ENCODE assay signal across 48 mouse cellular contexts in the genomic region with DNA sequence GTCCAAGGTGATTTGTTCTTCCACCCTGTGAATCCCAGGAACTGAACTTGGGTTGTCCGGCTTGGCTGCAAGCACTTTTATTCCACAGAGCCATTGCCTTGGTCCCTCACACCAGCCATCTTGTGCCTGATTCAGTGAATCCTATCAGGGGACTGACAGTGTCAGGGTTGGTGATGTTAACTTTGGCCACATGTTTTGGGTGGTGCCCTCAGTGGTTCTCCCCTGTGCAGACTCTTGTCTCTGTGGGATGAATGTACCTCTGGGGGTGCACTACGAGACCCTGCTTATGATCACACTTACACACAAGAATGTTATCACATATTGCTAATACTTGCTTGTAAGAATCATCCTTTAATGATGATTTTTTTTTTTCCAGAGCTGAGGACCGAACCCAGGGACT. TPM values are rescaled to one million over a fixed set of nuclear protein-coding genes. Genes with fewer than 3 reads are reported as not detected.
"Had no signal": no experiment of that assay in that cellular context is flagged by ENCODE, and none has a peak within 500 bp of the region (broad histone marks: within the 10 kb centered on the region; RNA-seq: fewer than 3 reads in every experiment).

No protein-coding gene starts in this region.

- H3K9me3 ChIP-seq: heart, embryonic 12.5 days; heart, embryonic 13.5 days; heart, embryonic 15.5 days; hindbrain, embryonic 10.5 days; hindbrain, embryonic 12.5 days; hindbrain, embryonic 13.5 days; hindbrain, embryonic 15.5 days; intestine, embryonic 15.5 days; kidney, embryonic 15.5 days had no signal

- H3K27me3 ChIP-seq: heart, embryonic 12.5 days; heart, embryonic 13.5 days; heart, embryonic 15.5 days; hindbrain, embryonic 12.5 days; hindbrain, embryonic 13.5 days; hindbrain, embryonic 15.5 days; intestine, embryonic 15.5 days; kidney, embryonic 15.5 days had no signal

- H3K36me3 ChIP-seq: heart, embryonic 12.5 days; heart, embryonic 13.5 days; heart, embryonic 15.5 days; hindbrain, embryonic 10.5 days; hindbrain, embryonic 12.5 days; hindbrain, embryonic 13.5 days; hindbrain, embryonic 15.5 days; intestine, embryonic 15.5 days; kidney, embryonic 15.5 days had no signal

- H3K4me1 ChIP-seq: heart, embryonic 12.5 days; heart, embryonic 13.5 days; heart, embryonic 15.5 days; hindbrain, embryonic 10.5 days; hindbrain, embryonic 12.5 days; hindbrain, embryonic 13.5 days; hindbrain, embryonic 15.5 days; intestine, embryonic 15.5 days; kidney, embryonic 15.5 days had no signal

- DNase-seq: heart, postnatal 10 days; heart, postnatal 36 days; heart, postnatal 4 days; kidney, adult 11 months; kidney, adult 18-20 months; kidney, adult 2 months; kidney, adult 8-10 months; kidney, adult 9 months; kidney, postnatal 10 days; kidney, postnatal 14 days; kidney, postnatal 25 days; kidney, postnatal 36 days; kidney, postnatal 4 days; layer of hippocampus, adult 9-11 months; layer of hippocampus, postnatal 36 days had no signal

- H3K27ac ChIP-seq: heart, embryonic 13.5 days; heart, embryonic 15.5 days; hindbrain, embryonic 10.5 days; hindbrain, embryonic 12.5 days; hindbrain, embryonic 13.5 days; hindbrain, embryonic 14.5 days; hindbrain, embryonic 15.5 days; hindbrain, postnatal 0 days; intestine, embryonic 15.5 days; kidney, embryonic 15.5 days; kidney, postnatal 0 days; layer of hippocampus, adult 2 months; left cerebral cortex, adult 2 months had no signal

- H3K4me3 ChIP-seq: heart, embryonic 12.5 days; heart, embryonic 13.5 days; heart, embryonic 15.5 days; hindbrain, embryonic 10.5 days; hindbrain, embryonic 12.5 days; hindbrain, embryonic 13.5 days; hindbrain, embryonic 15.5 days; intestine, embryonic 15.5 days; kidney, embryonic 15.5 days; layer of hippocampus, adult 2 months; left cerebral cortex, adult 2 months had no signal

RNA-seq across cellular contexts. Expression of a gene that starts 30.2 kb away (rescaled TPM):
- total RNA-seq: heart, postnatal 10 days; heart, postnatal 25 days; heart, postnatal 36 days; heart, postnatal 4 days; hematopoietic stem cell, adult 5-6 weeks; hindbrain, postnatal 0 days; layer of hippocampus, adult 18-20 months; layer of hippocampus, adult 2 months; layer of hippocampus, adult 8-10 months; layer of hippocampus, postnatal 10 days; layer of hippocampus, postnatal 14 days; layer of hippocampus, postnatal 25 days; layer of hippocampus, postnatal 36 days; left cerebral cortex, adult 18-20 months; left cerebral cortex, adult 2 months; left cerebral cortex, adult 8-10 months had no signal
- polyA plus RNA-seq: heart, embryonic 11.5 days; heart, embryonic 14.5 days; heart, embryonic 15.5 days; heart, embryonic 16.5 days; heart, postnatal 0 days; hindbrain, embryonic 10.5 days; hindbrain, embryonic 11.5 days; hindbrain, embryonic 12.5 days; hindbrain, embryonic 15.5 days; hindbrain, embryonic 16.5 days; hindbrain, postnatal 0 days; intestine, embryonic 14.5 days; intestine, embryonic 15.5 days; intestine, embryonic 16.5 days; intestine, postnatal 0 days; kidney, embryonic 14.5 days; kidney, embryonic 15.5 days had no signal
